Mouse (Mus musculus): Measurements from ENCODE around the gene Gm43302. TPM values are rescaled to one million over a fixed set of nuclear protein-coding genes. Genes with fewer than 3 reads are reported as not detected.
"Not testable (repeated sequence)": the region's sequence is repeated elsewhere in the genome, so short reads cannot be mapped to it uniquely, and the experiment has no call there.

Gene Gm43302
- polyA plus RNA-seq, 1 experiment from 2014 or later, result not detected

GRCm38 (mm10) chr5:105301963-105302362 lies 8.5 kb upstream of the Gm43302 start:
- WGBS, result 81% methylated on average over 4 of the region's 4 CpGs
- Histone ChIP-seq H3K27me3 (replicated peaks; ENCODE audit: control insufficient read depth, insufficient read depth, low read length) (no peaks in the 10 kb centered on the region), H3K36me3 (ENCODE audit: control insufficient read depth, insufficient read depth, low read length) (no peaks in the 10 kb centered on the region), H3K4me1 (replicated peaks; ENCODE audit: control insufficient read depth, insufficient read depth, low read length) (no peaks in the 10 kb centered on the region; the same call in 1 of the 2 replicates), H3K27ac (ENCODE audit: low read depth) (no peak overlapping the region), H3K4me2 (ENCODE audit: low read length) (no peak overlapping the region), H3K4me3 (ENCODE audit: low read depth, low read length) (no peak overlapping the region), H3K9ac (ENCODE audit: low read length) (no peak overlapping the region), H3K9me3 (ENCODE audit: control insufficient read depth, low read length) (no peaks in the 10 kb centered on the region)
- no peak for DNase-seq (ENCODE audit: low spot score)
- no peak for ATAC-seq (replicated peaks; ENCODE audit: low FRiP score, low TSS enrichment, low read depth)

GRCm38 (mm10) chr5:105301531-105301930 lies 8.0 kb upstream of the Gm43302 start:
- Histone ChIP-seq H3K4me2 (ENCODE audit: low read length) (no peak overlapping the region), H3K4me1 (replicated peaks; ENCODE audit: control insufficient read depth, insufficient read depth, low read length) (no peaks in the 10 kb centered on the region; the same call in 1 of the 2 replicates), H3K36me3 (ENCODE audit: control insufficient read depth, insufficient read depth, low read length) (no peaks in the 10 kb centered on the region), H3K9me3 (ENCODE audit: control insufficient read depth, low read length) (no peaks in the 10 kb centered on the region), H3K27ac (ENCODE audit: low read depth) (no peak overlapping the region), H3K27me3 (replicated peaks; ENCODE audit: control insufficient read depth, insufficient read depth, low read length) (no peaks in the 10 kb centered on the region), H3K9ac (ENCODE audit: low read length) (no peak overlapping the region), H3K4me3 (ENCODE audit: low read depth, low read length) (no peak overlapping the region)
- no peak for DNase-seq (ENCODE audit: low spot score)
- 35% methylated on average over 2 of the region's 2 CpGs for WGBS
- no peak for ATAC-seq (replicated peaks; ENCODE audit: low FRiP score, low TSS enrichment, low read depth)

- Histone ChIP-seq H3K9me3 (ENCODE audit: control insufficient read depth, low read length) (no peaks in the 10 kb centered on the region), H3K4me1 (replicated peaks; ENCODE audit: control insufficient read depth, insufficient read depth, low read length) (no peaks in the 10 kb centered on the region; the same call in 1 of the 2 replicates), H3K4me3 (ENCODE audit: low read depth, low read length) (no peak overlapping the region), H3K27me3 (replicated peaks; ENCODE audit: control insufficient read depth, insufficient read depth, low read length) (no peaks in the 10 kb centered on the region), H3K9ac (ENCODE audit: low read length) (no peak overlapping the region), H3K27ac (ENCODE audit: low read depth) (no peak overlapping the region), H3K36me3 (ENCODE audit: control insufficient read depth, insufficient read depth, low read length) (no peaks in the 10 kb centered on the region), H3K4me2 (ENCODE audit: low read length) (no peak overlapping the region)
- WGBS, result 68% methylated on average over 3 of the region's 3 CpGs
- DNase-seq (ENCODE audit: low spot score) (no peak), ATAC-seq (replicated peaks; ENCODE audit: low FRiP score, low TSS enrichment, low read depth) (no peak)
Measured at GRCm38 (mm10) chr5:105295746-105296145, 2.3 kb upstream of the Gm43302 start.

GRCm38 (mm10) chr5:105292492-105292891 lies 1.0 kb downstream of the Gm43302 start:
- H3K9ac ChIP-seq (ENCODE audit: low read length), result no peak overlapping the region
- no peak for DNase-seq (ENCODE audit: low spot score)
- ATAC-seq (replicated peaks; ENCODE audit: low FRiP score, low TSS enrichment, low read depth), result no peak
- no peaks in the 10 kb centered on the region; the same call in 1 of the 2 replicates for H3K4me1 ChIP-seq (replicated peaks; ENCODE audit: control insufficient read depth, insufficient read depth, low read length)
- no peak overlapping the region for H3K27ac ChIP-seq (ENCODE audit: low read depth)
- no peaks in the 10 kb centered on the region for H3K36me3 ChIP-seq (ENCODE audit: control insufficient read depth, insufficient read depth, low read length)
- no peak overlapping the region for H3K4me3 ChIP-seq (ENCODE audit: low read depth, low read length)
- no peaks in the 10 kb centered on the region for H3K9me3 ChIP-seq (ENCODE audit: control insufficient read depth, low read length)
- no peak overlapping the region for H3K4me2 ChIP-seq (ENCODE audit: low read length)
- 76% methylated on average over 1 of the region's 1 CpGs for WGBS
- no peaks in the 10 kb centered on the region for H3K27me3 ChIP-seq (replicated peaks; ENCODE audit: control insufficient read depth, insufficient read depth, low read length)

GRCm38 (mm10) chr5:105290921-105291320 lies 2.6 kb downstream of the Gm43302 start:
- H3K9me3 ChIP-seq (ENCODE audit: control insufficient read depth, low read length); H3K4me3 ChIP-seq (ENCODE audit: low read depth, low read length); H3K27ac ChIP-seq (ENCODE audit: low read depth); H3K4me1 ChIP-seq (replicated peaks; ENCODE audit: control insufficient read depth, insufficient read depth, low read length); H3K4me2 ChIP-seq (ENCODE audit: low read length); H3K27me3 ChIP-seq (replicated peaks; ENCODE audit: control insufficient read depth, insufficient read depth, low read length); ATAC-seq (replicated peaks; ENCODE audit: low FRiP score, low TSS enrichment, low read depth); H3K36me3 ChIP-seq (ENCODE audit: control insufficient read depth, insufficient read depth, low read length); H3K9ac ChIP-seq (ENCODE audit: low read length); DNase-seq (ENCODE audit: low spot score): not testable (repeated sequence)
- WGBS, result 94% methylated on average over 3 of the region's 3 CpGs

- not testable (repeated sequence) for H3K27ac ChIP-seq (ENCODE audit: low read depth); H3K4me1 ChIP-seq (replicated peaks; ENCODE audit: control insufficient read depth, insufficient read depth, low read length); H3K4me3 ChIP-seq (ENCODE audit: low read depth, low read length); H3K36me3 ChIP-seq (ENCODE audit: control insufficient read depth, insufficient read depth, low read length); H3K27me3 ChIP-seq (replicated peaks; ENCODE audit: control insufficient read depth, insufficient read depth, low read length); H3K9me3 ChIP-seq (ENCODE audit: control insufficient read depth, low read length); DNase-seq (ENCODE audit: low spot score); H3K9ac ChIP-seq (ENCODE audit: low read length); H3K4me2 ChIP-seq (ENCODE audit: low read length); ATAC-seq (replicated peaks; ENCODE audit: low FRiP score, low TSS enrichment, low read depth)
- WGBS, result no CpG with 5 or more reads among the region's 3 CpGs
Measured at GRCm38 (mm10) chr5:105260673-105261072, 32.8 kb downstream of the Gm43302 start.

- Histone ChIP-seq H3K4me3 (ENCODE audit: low read depth, low read length) (no peak overlapping the region), H3K9me3 (ENCODE audit: control insufficient read depth, low read length) (no peaks in the 10 kb centered on the region), H3K36me3 (ENCODE audit: control insufficient read depth, insufficient read depth, low read length) (no peaks in the 10 kb centered on the region), H3K9ac (ENCODE audit: low read length) (no peak overlapping the region), H3K27ac (ENCODE audit: low read depth) (no peak overlapping the region), H3K4me2 (ENCODE audit: low read length) (no peak overlapping the region), H3K27me3 (replicated peaks; ENCODE audit: control insufficient read depth, insufficient read depth, low read length) (no peaks in the 10 kb centered on the region), H3K4me1 (replicated peaks; ENCODE audit: control insufficient read depth, insufficient read depth, low read length) (no peaks in the 10 kb centered on the region)
- no peak for ATAC-seq (replicated peaks; ENCODE audit: low FRiP score, low TSS enrichment, low read depth)
- no peak for DNase-seq (ENCODE audit: low spot score)
Measured at GRCm38 (mm10) chr5:105252491-105252890, 41.0 kb downstream of the Gm43302 start.

- not testable (repeated sequence) for H3K27me3 ChIP-seq (replicated peaks; ENCODE audit: control insufficient read depth, insufficient read depth, low read length); H3K36me3 ChIP-seq (ENCODE audit: control insufficient read depth, insufficient read depth, low read length); H3K4me1 ChIP-seq (replicated peaks; ENCODE audit: control insufficient read depth, insufficient read depth, low read length); H3K4me3 ChIP-seq (ENCODE audit: low read depth, low read length); H3K9ac ChIP-seq (ENCODE audit: low read length); ATAC-seq (replicated peaks; ENCODE audit: low FRiP score, low TSS enrichment, low read depth); H3K9me3 ChIP-seq (ENCODE audit: control insufficient read depth, low read length); H3K4me2 ChIP-seq (ENCODE audit: low read length); H3K27ac ChIP-seq (ENCODE audit: low read depth); DNase-seq (ENCODE audit: low spot score)
- WGBS, result 89% methylated on average over 3 of the region's 3 CpGs
Measured at GRCm38 (mm10) chr5:105244741-105245140, 48.8 kb downstream of the Gm43302 start.

- H3K4me2 ChIP-seq (ENCODE audit: low read length); DNase-seq (ENCODE audit: low spot score); ATAC-seq (replicated peaks; ENCODE audit: low FRiP score, low TSS enrichment, low read depth); H3K27ac ChIP-seq (ENCODE audit: low read depth); H3K36me3 ChIP-seq (ENCODE audit: control insufficient read depth, insufficient read depth, low read length); H3K27me3 ChIP-seq (replicated peaks; ENCODE audit: control insufficient read depth, insufficient read depth, low read length); H3K9ac ChIP-seq (ENCODE audit: low read length); H3K4me1 ChIP-seq (replicated peaks; ENCODE audit: control insufficient read depth, insufficient read depth, low read length); H3K9me3 ChIP-seq (ENCODE audit: control insufficient read depth, low read length); H3K4me3 ChIP-seq (ENCODE audit: low read depth, low read length): not testable (repeated sequence)
- WGBS, result 86% methylated on average over 5 of the region's 5 CpGs
Measured at GRCm38 (mm10) chr5:105240982-105241381, 52.5 kb downstream of the Gm43302 start.
